Mouse (Mus musculus) stomach, postnatal 0 days (tissue): ENCODE results near the gene Lsm7.

Experiments
- CTCF ChIP-seq: IDR thresholded peaks from 2 replicates; pipeline ENCODE4 v1.5.1; 2016; ENCODE audit warnings: antibody characterized with exemption, low read depth, mild to moderate bottlenecking, moderate library complexity
- EP300 ChIP-seq: optimal IDR thresholded peaks from 2 replicates; pipeline ENCODE3; 2016; ENCODE audit warnings: antibody characterized with exemption

GRCm38 (mm10) chr10:80842334-80842733 lies 12.7 kb downstream of the Lsm7 start:
- no peak for TF ChIP-seq CTCF
- TF ChIP-seq EP300 = no peak
